Mouse (Mus musculus) heart, embryonic 14.5 days (tissue): ENCODE data around the gene Icmt. TPM values are rescaled to one million over a fixed set of nuclear protein-coding genes. Genes with fewer than 3 reads are reported as not detected.

Source experiments
- ATAC-seq: fragments of 200-750 bp; cut with Nextera tagmentation; 2 replicates; pipeline ENCODE4 v1.8.0; 2017; ENCODE audit warnings: low read depth, moderate TSS enrichment; ENCODE audit not compliant: insufficient number of reproducible peaks, insufficient read depth, low FRiP score
- H3K27ac ChIP-seq, 2 experiments: fragments of 200-500 bp in 1 of 2; fragments of 300-500 bp in 1 of 2; sonication (generic) in 1 of 2; replicated peaks in 1 of 2; 2 replicates each; pipeline ENCODE4 v1.5.1; 2012 to 2014; ENCODE audit warnings: low read depth in 2 of 2, low read length in 2 of 2, control low read depth in 1 of 2, mild to moderate bottlenecking in 1 of 2, mixed read lengths in 1 of 2; ENCODE audit not compliant: control insufficient read depth in 1 of 2, insufficient read depth in 1 of 2
- H3K27me3 ChIP-seq: fragments of 300-500 bp; sonication (generic); 2 replicates; pipeline ENCODE4 v1.6.1; 2014; ENCODE audit warnings: mild to moderate bottlenecking, low read length, control low read depth; ENCODE audit not compliant: control insufficient read depth, insufficient read depth
- H3K36me3 ChIP-seq: fragments of 300-500 bp; sonication (generic); 2 replicates; pipeline ENCODE4 v1.6.1; 2014; ENCODE audit warnings: mild to moderate bottlenecking, control low read depth, low read length, mixed read lengths; ENCODE audit not compliant: control insufficient read depth, insufficient read depth
- H3K4me1 ChIP-seq, 2 experiments: fragments of 200-500 bp in 1 of 2; fragments of 300-500 bp in 1 of 2; sonication (generic) in 1 of 2; 2 replicates each; pipeline ENCODE4 v1.6.1; 2012 to 2014; ENCODE audit warnings: low read length in 2 of 2, control low read depth in 1 of 2, mixed read lengths in 1 of 2; ENCODE audit not compliant: control insufficient read depth in 2 of 2, insufficient read depth in 2 of 2
- H3K4me2 ChIP-seq: fragments of 300-500 bp; sonication (generic); 2 replicates; pipeline ENCODE4 v1.6.1; 2014; ENCODE audit warnings: mild to moderate bottlenecking, low read length
- H3K4me3 ChIP-seq, 2 experiments: fragments of 200-500 bp in 1 of 2; fragments of 300-500 bp in 1 of 2; sonication (generic) in 1 of 2; 2 replicates each; pipeline ENCODE4 v1.5.1; 2012 to 2014; ENCODE audit warnings: low read length in 2 of 2, mild to moderate bottlenecking in 2 of 2, control low read depth in 1 of 2, low read depth in 1 of 2, moderate library complexity in 1 of 2; ENCODE audit not compliant: control insufficient read depth in 1 of 2, insufficient read depth in 1 of 2
- H3K9ac ChIP-seq: fragments of 300-500 bp; sonication (generic); 2 replicates; pipeline ENCODE4 v1.6.1; 2014; ENCODE audit warnings: mild to moderate bottlenecking, low read length
- H3K9me3 ChIP-seq: fragments of 300-500 bp; sonication (generic); 2 replicates; pipeline ENCODE4 v1.6.1; 2016; ENCODE audit warnings: low read length, control low read depth; ENCODE audit not compliant: control insufficient read depth
- WGBS: fragments of 180-500 bp; shearing (Covaris S2); extraction: QIAGEN DNeasy Blood & Tissue Kit; methylation state at CpG from one replicate; pipeline ENCODE4 v1.1.7; 2014; 5-methylcytosine and 5-hydroxymethylcytosine counted together
- polyA plus RNA-seq: library from polyadenylated mRNA; unstranded; fragments of >200 nt; fragmentation: Nextera tagmentation; extraction: Ambion mirVana; gene quantifications from 2 replicates; pipeline ENCODE4 v1.2.1, GENCODE M21; 2014

Icmt gene
- polyA plus RNA-seq, 1 experiment from 2014 or later: 20.3 TPM

- Histone ChIP-seq H3K9ac (no peak overlapping the region), H3K9me3 (no peaks in the 10 kb centered on the region), H3K4me1 (peaks cover 43 to 75% of the 10 kb centered on the region in 2 experiments), H3K27me3 (no peaks in the 10 kb centered on the region), H3K36me3 (peaks cover 13% of the 10 kb centered on the region; the same call in 1 of the 2 replicates), H3K4me2 (no peak overlapping the region), H3K4me3 (no peak overlapping the region), H3K27ac (no peak overlapping the region)
- ATAC-seq: no peak
- WGBS: 54% methylated on average over 9 of the region's 9 CpGs
Measured at GRCm38 (mm10) chr4:152270599-152270998, 26.4 kb upstream of the Icmt start.

- Histone ChIP-seq H3K9me3 (no peaks in the 10 kb centered on the region), H3K36me3 (peaks cover 13% of the 10 kb centered on the region; the same call in 1 of the 2 replicates), H3K9ac (peak overlapping the region; percentile 49; the same call in 1 of the 2 replicates), H3K4me1 (peaks cover 39 to 70% of the 10 kb centered on the region in 2 experiments), H3K27me3 (no peaks in the 10 kb centered on the region), H3K4me2 (no peak overlapping the region), H3K27ac (peak overlapping the region in 1 of 2 experiments; percentile 92; a peak in 1 of 4 replicates), H3K4me3 (no peak overlapping the region)
- 88% methylated on average over 11 of the region's 11 CpGs for WGBS
- ATAC-seq: no peak
Measured at GRCm38 (mm10) chr4:152271334-152271733, 25.7 kb upstream of the Icmt start.

- 74% methylated on average over 7 of the region's 7 CpGs for WGBS
- H3K27ac ChIP-seq: peak overlapping the region in 1 of 2 experiments; percentile 92; a peak in 2 of 4 replicates
- no peak overlapping the region for H3K4me2 ChIP-seq
- H3K4me3 ChIP-seq: no peak overlapping the region
- peaks cover 13% of the 10 kb centered on the region; the same call in 1 of the 2 replicates for H3K36me3 ChIP-seq
- H3K27me3 ChIP-seq: no peaks in the 10 kb centered on the region
- no peak for ATAC-seq
- peak overlapping the region; percentile 49 for H3K9ac ChIP-seq
- H3K9me3 ChIP-seq: no peaks in the 10 kb centered on the region
- H3K4me1 ChIP-seq: peaks cover 39 to 72% of the 10 kb centered on the region in 2 experiments
Measured at GRCm38 (mm10) chr4:152272006-152272405, 25.0 kb upstream of the Icmt start.

- Histone ChIP-seq H3K36me3 (peaks cover 13% of the 10 kb centered on the region; the same call in 1 of the 2 replicates), H3K9ac (peak overlapping the region; percentile 49), H3K4me1 (peaks cover 39 to 69% of the 10 kb centered on the region in 2 experiments), H3K4me2 (no peak overlapping the region), H3K27me3 (no peaks in the 10 kb centered on the region), H3K4me3 (no peak overlapping the region), H3K9me3 (no peaks in the 10 kb centered on the region), H3K27ac (peak overlapping the region; percentile 63 to 92)
- WGBS: 25% methylated on average over 9 of the region's 9 CpGs
- no peak for ATAC-seq
Measured at GRCm38 (mm10) chr4:152272449-152273049, 24.5 kb upstream of the Icmt start.

- WGBS: 25% methylated on average over 3 of the region's 3 CpGs
- Histone ChIP-seq H3K4me2 (peak overlapping the region; percentile 90), H3K27me3 (no peaks in the 10 kb centered on the region), H3K9ac (peak overlapping the region; percentile 90; the same call in 1 of the 2 replicates), H3K36me3 (peaks cover 10% of the 10 kb centered on the region; the same call in 1 of the 2 replicates), H3K4me3 (no peak overlapping the region), H3K27ac (peak overlapping the region; percentile 63 to 92), H3K9me3 (no peaks in the 10 kb centered on the region), H3K4me1 (peaks cover 36 to 63% of the 10 kb centered on the region in 2 experiments)
- ATAC-seq: no peak
Measured at GRCm38 (mm10) chr4:152273191-152273590, 23.8 kb upstream of the Icmt start.

GRCm38 (mm10) chr4:152273621-152274236, 23.3 kb upstream of the Icmt start, which contains the start of gene Gpr153:
Gene Gpr153 (plus strand): TSS chr4:152274232.
- peak within 1 kb of the TSS; percentile 90 for H3K4me2 ChIP-seq
- H3K9ac ChIP-seq: peak within 1 kb of the TSS; percentile 90
- H3K4me1 ChIP-seq: peaks cover 36 to 61% of the 10 kb centered on the region in 2 experiments
- peak within 1 kb of the TSS; percentile 63 to 92 for H3K27ac ChIP-seq
- H3K36me3 ChIP-seq: peaks cover 10% of the 10 kb centered on the region; the same call in 1 of the 2 replicates
- ATAC-seq: peak; percentile 65
- no peaks in the 10 kb centered on the region for H3K9me3 ChIP-seq
- H3K27me3 ChIP-seq: no peaks in the 10 kb centered on the region
- 1% methylated on average over 37 of the region's 48 CpGs for WGBS
- H3K4me3 ChIP-seq: peak within 1 kb of the TSS; percentile 50 to 75

GRCm38 (mm10) chr4:152274681-152275131, 22.3 kb upstream of the Icmt start:
- H3K36me3 ChIP-seq: peaks cover 9% of the 10 kb centered on the region
- H3K27me3 ChIP-seq: 0 out of 2 replicates have a peak, but pooled peaks cover 2% of the 10 kb centered on the region
- H3K4me1 ChIP-seq: peaks cover 36 to 60% of the 10 kb centered on the region in 2 experiments
- no peaks in the 10 kb centered on the region for H3K9me3 ChIP-seq
- peak overlapping the region; percentile 90 for H3K4me2 ChIP-seq
- under 1% methylated on average over 20 of the region's 20 CpGs for WGBS
- peak overlapping the region; percentile 50 to 75 for H3K4me3 ChIP-seq
- H3K27ac ChIP-seq: peak overlapping the region; percentile 24 to 92; a peak in 3 of 4 replicates
- no peak for ATAC-seq
- H3K9ac ChIP-seq: peak overlapping the region; percentile 90
